Mouse (Mus musculus): ENCODE results near the gene Gpr35.

Gpr35 gene

DNA sequence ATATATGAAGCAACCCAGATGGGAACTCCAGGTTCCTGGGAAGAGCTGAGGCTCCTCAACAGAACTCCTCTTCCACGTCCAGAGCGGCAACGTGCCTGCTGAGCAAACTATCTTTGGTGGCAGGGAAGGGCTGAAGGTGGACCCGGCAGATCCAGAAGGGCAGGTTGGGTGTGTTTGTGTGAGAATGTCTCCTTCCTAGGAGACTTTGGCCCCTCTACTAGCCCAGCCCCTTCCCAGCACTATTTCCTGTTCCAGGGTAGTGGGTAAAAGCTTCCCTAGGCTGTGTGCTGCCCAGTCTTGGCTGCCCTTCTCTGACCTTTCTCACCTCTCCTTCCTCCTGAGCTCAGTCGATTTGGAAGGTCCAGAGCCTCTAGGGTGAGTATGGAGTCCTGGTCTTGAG, at the start of gene Gpr35:
Gene Gpr35 (plus strand): TSS at position 259 of the 400 bp plus-strand sequence.
- no peak for DNase-seq (ENCODE audit: low spot score)

DNA sequence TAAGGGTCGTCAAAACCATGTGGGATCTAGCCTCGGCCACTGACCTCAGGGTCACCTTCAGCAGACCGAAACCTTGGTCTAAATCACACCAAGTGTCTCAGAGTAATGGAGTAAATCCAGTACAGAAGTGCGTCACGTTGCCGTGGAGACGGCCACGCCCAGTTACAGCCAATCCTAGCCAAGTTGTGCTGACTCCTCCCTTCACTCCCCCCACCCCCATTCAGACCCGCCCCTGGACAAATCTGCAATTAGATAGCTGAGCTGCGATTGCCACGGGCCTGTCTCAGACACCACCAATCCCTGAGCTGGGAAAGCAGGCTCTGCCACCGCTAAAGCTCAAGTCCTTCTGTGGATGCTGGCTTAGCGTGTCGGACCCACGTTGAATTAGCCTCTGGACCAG, 47.9 kb upstream of the Gpr35 start, which contains the start of gene Ankmy1:
Gene Ankmy1 (minus strand): TSS at position 121 of the 400 bp plus-strand sequence.
- DNase-seq (ENCODE audit: low spot score), result peak; percentile 41

DNA sequence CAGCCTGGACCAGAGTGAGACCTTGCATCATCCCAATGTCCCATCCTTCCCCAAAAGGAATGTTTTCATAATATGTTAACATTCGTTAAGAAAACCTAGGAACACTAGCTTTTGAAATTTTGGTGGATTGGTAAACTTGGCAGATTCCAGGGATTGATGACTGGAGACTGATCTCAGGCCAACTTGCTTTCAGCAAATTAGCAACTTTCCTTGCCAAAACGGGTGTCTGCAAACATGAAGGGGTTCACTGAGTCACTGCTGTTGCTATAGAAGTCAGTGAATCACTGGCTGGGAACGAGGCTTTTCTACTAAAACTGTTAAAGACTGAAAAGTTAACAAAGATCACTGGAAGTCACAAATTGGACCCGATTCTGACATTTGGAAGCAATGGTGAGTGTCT, 47.0 kb upstream of the Gpr35 start:
- no peak for DNase-seq (ENCODE audit: low spot score)

GRCm38 (mm10) chr1:92905703-92906310, 44.9 kb upstream of the Gpr35 start:
- no peak for DNase-seq (ENCODE audit: low spot score)

DNA sequence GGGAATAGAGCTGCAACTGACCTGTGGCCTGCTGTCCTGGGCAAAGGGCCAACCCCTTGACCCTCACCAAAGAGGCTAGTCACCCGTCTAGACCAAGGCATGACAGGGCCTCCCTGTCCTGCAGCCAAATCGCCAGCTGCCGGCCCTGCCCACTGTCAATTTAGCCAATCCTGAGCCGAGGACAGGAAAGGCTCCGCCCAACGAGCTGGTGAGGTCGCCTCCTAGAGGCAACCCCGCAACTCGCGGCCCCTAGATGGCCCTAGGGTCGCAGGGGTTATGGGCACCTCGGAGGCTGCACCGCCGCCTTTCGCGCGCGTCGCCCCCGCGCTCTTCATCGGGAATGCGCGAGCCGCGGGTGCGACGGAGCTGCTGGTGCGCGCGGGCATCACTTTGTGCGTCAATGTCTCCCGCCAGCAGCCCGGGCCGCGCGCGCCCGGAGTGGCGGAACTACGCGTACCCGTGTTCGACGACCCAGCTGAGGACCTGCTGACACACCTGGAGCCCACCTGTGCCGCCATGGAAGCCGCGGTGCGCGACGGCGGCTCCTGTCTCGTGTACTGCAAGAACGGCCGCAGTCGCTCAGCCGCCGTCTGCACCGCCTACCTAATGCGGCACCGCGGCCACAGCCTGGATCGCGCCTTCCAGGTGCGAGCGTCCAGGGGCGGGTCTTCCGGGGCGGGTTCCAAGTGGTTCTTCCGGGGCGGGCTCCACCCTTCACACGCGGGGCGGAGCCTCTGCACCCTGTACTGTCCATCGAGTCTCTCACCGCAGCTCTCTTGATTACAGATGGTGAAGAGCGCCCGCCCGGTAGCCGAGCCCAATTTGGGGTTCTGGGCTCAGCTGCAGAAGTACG, 43.7 kb upstream of the Gpr35 start, which contains the start of gene Dusp28:
Gene Dusp28 (plus strand): TSS at position 203 of the 853 bp plus-strand sequence.
- peak; percentile 76 for DNase-seq (ENCODE audit: low spot score)

DNA sequence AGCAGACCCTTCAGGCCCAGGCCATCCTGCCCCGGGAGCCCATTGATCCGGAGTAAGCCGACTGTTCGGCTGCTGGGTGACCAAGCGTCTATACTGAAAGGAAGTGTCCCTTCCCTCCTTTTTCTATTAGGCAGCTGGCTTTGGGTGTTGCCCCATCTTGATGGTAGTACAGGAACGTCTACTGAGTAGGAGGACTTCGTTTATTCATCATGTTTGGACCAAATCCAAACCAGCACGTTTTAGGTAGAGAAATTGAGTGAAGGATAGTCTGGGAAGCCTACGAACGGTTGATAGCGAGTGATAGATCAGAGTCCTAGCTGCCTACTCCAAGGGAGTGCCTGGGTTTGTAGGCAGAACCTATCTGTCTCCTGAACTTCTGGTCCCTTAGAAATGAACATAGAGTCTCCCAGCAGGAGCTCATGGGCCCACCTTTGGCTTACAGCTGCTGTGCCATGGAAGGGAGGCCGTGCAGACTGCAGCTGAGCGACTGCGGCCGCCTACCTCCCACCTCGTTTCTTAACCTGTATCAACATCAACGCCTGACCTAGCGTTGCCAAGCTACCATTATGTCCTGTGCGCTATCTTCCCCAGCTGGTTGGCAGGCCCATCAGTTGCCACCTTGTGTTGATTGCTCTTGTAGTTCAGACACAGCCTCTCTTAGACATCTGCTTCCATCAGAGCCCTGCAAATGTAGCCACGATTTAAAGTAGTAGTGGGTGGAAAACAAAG, 42.9 kb upstream of the Gpr35 start:
- no peak for DNase-seq (ENCODE audit: low spot score)

- no peak for DNase-seq (ENCODE audit: low spot score)
These were observed 42.0 kb upstream of the Gpr35 start for GRCm38 (mm10) chr1:92908664-92909063.

- no peak for DNase-seq (ENCODE audit: low spot score)
These were observed 41.6 kb upstream of the Gpr35 start for GRCm38 (mm10) chr1:92909068-92909467.

DNA sequence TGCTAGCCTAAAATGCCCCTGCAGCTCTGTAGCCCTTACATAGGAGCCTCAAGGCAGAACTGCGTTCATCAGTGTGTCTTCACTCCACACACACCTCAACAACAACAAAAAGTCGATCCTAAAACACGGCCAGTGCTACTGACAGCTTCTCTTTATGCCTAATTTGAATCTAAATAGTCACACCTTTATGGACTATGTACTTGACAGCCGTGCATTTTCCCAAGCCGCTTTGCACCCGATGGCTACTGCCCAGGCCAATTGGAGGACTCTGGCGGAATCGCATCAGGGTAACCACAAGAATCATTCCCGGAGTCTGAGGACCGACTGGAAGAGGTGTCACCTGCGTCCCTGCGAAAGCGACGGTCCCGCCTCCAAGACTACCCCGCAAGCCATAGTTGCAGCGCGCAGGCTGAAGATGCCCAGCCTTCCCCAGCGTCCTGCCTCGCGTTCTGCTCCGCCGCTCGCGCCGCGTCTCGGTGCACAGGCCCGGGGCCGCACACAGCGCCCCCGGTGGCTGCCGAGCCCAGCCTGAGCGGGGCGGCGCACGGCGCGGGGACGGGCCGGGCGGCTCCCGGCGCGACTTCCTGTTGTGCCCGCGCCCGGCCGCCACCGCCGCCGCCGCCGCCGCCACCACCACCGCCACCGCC, 40.3 kb upstream of the Gpr35 start, which contains the start of gene Rnpepl1:
Gene Rnpepl1 (plus strand): TSS at position 545 of the 647 bp plus-strand sequence.
- peak; percentile 57 for DNase-seq (ENCODE audit: low spot score)

GRCm38 (mm10) chr1:92910925-92911720, 39.5 kb upstream of the Gpr35 start:
- DNase-seq (ENCODE audit: low spot score), result peak; percentile 49

GRCm38 (mm10) chr1:92911721-92912138, 38.9 kb upstream of the Gpr35 start:
- no peak for DNase-seq (ENCODE audit: low spot score)

- DNase-seq (ENCODE audit: low spot score), result no peak
These were observed 38.4 kb upstream of the Gpr35 start for GRCm38 (mm10) chr1:92912286-92912685.

- no peak for DNase-seq (ENCODE audit: low spot score)
These were observed 36.4 kb upstream of the Gpr35 start for GRCm38 (mm10) chr1:92914239-92914638.

DNA sequence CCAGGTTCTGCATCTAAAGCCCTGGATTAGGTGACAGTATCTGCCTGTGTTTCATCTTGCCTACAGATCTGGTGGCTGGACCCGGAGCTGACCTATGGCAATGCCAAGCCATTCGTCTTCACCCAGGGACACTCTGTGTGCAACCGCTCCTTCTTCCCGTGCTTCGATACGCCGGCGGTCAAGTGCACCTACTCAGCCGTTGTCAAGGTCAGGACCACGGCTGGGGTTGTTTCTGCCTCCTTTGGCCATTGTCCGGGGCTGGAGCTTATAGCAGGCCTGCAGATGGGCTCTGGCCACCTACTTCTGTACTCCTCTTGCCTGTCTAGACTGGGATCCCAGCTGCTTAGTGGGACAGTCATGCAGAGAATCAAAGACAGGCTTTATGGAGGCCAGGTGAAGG, 35.7 kb upstream of the Gpr35 start:
- no peak for DNase-seq (ENCODE audit: low spot score)

GRCm38 (mm10) chr1:92916725-92917124, 33.9 kb upstream of the Gpr35 start:
- DNase-seq (ENCODE audit: low spot score), result no peak

- no peak for DNase-seq (ENCODE audit: low spot score)
These were observed 31.5 kb upstream of the Gpr35 start for GRCm38 (mm10) chr1:92919151-92919550.

DNA sequence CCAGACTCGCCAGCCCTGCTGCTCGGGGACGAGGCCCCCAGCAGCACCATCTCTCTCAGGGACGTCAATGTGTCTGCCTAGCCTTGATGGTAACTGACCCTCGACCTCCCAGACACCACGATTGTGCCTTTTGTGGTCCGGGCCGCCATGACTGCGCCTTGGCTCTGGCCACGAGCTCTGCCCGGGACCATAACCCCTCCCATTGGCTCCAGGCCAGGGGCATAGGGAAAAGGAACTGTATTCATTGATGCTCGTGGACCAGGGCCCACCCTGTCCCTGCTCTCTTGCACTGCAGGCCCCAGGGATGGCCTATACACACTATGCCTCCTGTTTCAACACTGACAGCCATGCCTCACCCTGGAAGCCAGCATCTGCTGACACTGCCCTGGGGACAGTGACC, 30.9 kb upstream of the Gpr35 start:
- no peak for DNase-seq (ENCODE audit: low spot score)

DNA sequence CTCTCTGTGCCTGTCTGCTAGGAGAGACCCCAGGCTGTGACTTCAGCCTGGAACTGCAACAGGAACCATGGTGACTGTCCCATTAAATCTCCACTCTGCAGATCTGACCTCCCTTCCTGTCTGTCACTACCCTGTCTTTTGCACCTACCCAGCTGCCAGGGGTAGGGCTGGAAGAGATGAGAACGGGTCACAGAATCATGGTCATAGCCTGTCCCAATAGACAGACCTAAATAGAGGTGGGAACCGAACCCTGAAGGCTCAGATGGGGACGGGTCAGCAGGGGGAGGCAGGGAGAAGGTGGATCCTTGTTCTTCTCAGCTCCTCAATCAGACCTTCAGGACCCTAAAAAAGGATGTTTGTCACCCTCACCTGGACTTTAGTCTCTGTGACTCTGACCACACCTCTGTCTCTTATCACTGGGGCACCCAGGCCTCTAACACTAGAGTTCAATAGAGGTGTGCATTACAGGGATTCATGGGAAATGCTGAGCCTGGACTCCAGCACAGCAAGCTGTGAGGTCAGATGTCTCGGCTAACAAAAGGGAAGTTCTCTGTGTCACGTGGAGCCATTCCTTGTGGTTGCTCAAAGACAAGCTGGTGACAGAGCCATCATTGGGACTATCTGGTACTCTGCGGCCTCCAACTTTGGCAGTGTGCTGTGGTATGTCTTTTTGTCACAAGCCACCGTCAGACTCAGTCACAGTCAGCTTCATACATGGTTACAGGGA, 30.0 kb upstream of the Gpr35 start:
- DNase-seq (ENCODE audit: low spot score), result no peak

DNA sequence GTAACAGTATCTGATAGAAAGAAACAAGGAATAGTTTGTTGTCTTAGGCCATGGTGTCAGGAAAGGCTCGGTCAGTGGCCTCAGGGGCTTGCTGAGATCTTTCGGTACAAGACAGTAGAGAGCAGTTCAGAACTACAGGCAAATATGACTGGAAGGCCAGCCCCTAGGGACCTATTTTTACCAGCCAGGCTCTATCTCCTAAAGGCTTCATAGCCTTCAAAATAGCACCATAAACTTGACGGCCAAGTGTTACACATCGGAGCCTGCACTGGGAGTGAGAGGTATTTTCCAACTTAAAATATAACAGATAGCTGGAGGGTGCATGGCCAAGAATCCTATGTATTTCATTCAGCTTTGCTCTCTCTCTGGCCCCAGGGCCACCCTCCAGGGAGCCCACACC, 29.2 kb upstream of the Gpr35 start:
- no peak for DNase-seq (ENCODE audit: low spot score)

DNA sequence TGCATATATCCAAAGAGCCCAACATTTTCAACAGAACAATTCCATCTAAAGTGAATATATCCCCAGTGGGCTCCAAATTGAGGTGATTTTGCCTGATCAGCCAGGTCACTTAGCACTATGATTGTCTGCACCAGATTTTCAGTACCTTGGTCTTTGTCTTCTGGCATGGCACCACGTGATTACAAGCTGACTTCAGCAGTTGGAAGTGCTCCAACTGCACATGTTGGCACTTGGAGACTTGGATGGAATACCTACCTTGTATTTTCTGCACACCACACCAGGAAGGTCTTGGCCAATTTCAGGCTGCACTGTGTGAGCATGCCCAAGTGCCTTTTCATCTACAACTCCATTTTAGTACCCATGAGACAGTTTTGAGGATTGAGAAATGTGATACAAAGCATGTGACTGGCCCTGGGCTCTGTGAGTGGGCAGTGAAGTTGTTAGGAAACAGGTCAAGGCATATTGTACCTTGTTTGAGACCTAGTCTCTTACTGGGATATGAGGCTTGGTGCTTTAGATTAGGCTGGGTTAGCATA, 20.4 kb upstream of the Gpr35 start:
- DNase-seq (ENCODE audit: low spot score), result no peak
